Mouse (Mus musculus) splenic B cell, adult 2 months (primary cell): ENCODE results near the gene Pabpc4.

Experiments used
- DNase-seq: peaks from one replicate; pipeline ENCODE4 v3.0.0-alpha.2; 2011; ENCODE audit warnings: low read depth, low spot score
- H3K27me3 ChIP-seq: 2 replicates; pipeline ENCODE4 v1.6.1; 2012; ENCODE audit warnings: mild to moderate bottlenecking, low read length, moderate library complexity, mixed read lengths; ENCODE audit not compliant: control insufficient read depth, poor library complexity, insufficient read depth, severe bottlenecking
- H3K36me3 ChIP-seq: 2 replicates; pipeline ENCODE4 v1.6.1; 2012; ENCODE audit warnings: mild to moderate bottlenecking, low read length, moderate library complexity, mixed read lengths; ENCODE audit not compliant: control insufficient read depth, poor library complexity, insufficient read depth, severe bottlenecking

Pabpc4 gene

DNA sequence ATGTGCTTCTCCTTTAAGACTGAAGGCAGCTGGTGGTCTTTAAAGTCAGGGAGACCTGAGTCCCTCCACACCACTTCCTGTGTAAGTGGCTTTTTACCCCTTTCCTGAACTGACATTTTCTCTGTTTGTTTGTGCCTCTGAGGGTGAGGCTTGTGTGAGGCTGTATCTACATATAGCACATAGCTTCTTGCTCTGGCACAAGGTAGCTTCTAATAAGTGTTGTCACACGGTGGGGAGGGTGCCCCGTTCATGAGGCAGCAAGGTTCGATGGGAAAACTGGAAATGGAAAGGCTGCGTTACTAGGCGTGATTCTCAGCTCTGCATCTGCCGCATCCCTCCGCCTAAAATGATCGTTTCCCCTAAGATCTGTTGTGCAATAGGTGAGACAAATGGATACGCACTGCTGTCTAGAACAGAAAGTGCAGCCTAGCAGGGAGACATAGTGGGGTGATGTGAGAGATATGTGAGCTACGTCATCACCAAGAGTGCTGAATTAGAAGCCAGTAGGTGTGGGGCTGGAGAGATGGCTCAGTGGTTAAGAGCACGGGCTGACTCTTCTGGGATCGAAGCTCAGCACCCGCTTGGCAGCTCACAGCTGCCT is 25.6 kb upstream of the Pabpc4 start:
- Histone ChIP-seq H3K36me3 (no peaks in the 10 kb centered on the region), H3K27me3 (no peaks in the 10 kb centered on the region)
- DNase-seq: no peak

DNA sequence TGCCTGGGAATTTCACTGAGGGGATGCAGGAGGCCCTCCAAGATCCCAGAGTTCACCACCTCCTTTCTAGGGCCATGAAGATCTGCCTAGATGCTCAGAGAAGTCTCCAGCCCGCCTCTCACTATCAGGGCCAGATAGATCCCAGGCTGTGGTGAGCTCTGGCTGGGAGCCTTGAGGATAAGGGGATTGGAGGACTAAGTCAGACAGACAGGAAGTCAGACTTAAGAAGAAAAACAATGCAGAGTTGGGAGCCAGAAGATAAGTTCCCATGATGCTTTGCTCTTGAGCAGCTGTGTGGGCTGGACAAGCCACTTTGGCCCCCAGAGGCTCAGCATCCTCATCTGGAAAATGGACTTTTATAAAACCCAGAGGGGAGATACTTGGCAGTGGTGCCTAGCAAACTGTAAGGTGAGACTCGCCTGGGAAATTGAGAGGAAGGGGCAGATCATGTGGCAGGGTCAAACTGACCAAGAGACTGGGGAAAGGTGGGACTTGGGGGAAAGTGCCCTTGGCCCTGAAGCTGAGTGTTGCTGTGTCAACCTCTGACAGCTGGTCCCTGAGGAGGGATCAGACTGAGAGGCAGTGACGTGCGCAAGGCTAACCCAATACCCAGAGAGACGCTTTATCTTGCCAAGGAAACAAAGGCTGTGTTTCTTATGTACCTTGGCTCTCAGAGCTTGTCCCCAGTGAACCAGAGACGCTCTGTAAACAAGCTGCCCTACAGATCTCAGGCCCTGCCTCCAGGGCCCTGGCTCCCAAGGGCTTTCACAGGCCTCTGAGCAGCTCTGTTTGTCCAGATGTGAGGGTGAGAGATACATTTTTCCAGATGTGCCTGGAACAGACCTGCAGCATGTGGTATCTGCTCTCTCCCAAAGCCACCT is 24.5 kb upstream of the Pabpc4 start:
- H3K36me3 ChIP-seq: no peaks in the 10 kb centered on the region
- no peak for DNase-seq

DNA sequence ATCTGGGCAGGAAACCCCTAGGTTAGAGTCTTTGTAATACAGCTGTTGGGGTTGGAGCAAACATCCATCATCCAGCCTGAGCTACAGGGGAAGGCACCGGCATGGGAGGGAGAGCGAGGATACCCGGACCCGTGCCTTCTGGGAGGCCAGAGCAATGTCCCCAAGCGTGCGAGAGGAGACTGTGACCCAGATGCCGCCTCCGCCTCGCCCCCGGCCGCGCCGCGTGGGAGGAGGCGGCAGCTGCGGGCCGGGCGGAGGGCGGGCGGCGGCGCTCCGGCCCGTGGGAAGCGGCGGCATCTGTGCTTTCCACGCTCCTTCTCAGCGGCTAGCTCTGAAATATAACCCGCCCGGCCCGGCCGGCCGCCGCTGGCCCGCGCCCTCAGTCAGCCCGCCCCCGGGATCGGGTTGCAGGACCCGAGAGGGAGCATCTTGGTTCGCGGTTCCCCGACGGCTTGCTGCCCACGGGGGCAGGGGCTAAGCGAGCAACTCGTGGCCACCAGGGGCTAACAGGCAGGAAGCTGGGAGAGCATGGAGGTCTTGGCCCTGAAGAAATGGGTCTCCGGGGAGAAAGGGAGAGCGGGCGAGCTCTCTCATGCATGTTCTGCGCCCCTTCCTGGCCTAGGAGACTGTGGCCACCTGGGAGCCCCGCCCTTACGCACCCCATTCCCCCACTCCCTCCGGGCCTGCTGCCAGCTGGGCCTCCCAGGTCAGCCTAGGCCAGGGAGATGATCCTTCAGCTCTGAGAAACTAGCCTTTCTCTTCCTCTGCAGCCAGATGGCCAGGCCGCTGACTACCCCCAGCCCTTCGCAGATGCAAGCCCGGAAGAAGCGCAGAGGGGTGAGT is 22.6 kb upstream of the Pabpc4 start:
- H3K36me3 ChIP-seq: no peaks in the 10 kb centered on the region
- no peaks in the 10 kb centered on the region for H3K27me3 ChIP-seq
- no peak for DNase-seq

More for the DNA sequence above, 24.5 kb upstream of the Pabpc4 start:
- H3K27me3 ChIP-seq: no peaks in the 10 kb centered on the region

DNA sequence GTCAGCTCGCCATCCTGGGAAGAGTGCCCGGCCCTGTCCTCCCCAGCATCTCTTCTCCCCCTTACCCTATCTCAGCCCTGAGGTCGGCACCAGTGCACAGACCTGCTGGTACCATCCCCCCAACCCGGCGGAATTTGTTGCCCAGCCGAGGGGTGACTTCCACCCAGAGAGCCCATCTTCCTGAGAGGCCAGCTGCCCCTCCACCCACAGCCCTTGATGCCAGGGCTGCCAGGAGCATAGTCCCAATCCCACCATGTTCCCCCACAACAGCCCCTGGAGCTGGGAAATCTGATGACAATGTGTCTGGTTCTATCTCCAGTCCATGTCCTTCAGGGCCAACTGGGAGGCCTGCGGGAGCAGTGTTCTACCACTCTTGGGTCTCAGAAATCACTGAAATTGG is 15.9 kb upstream of the Pabpc4 start:
- DNase-seq: no peak
- Histone ChIP-seq H3K27me3 (no peaks in the 10 kb centered on the region), H3K36me3 (no peaks in the 10 kb centered on the region)

DNA sequence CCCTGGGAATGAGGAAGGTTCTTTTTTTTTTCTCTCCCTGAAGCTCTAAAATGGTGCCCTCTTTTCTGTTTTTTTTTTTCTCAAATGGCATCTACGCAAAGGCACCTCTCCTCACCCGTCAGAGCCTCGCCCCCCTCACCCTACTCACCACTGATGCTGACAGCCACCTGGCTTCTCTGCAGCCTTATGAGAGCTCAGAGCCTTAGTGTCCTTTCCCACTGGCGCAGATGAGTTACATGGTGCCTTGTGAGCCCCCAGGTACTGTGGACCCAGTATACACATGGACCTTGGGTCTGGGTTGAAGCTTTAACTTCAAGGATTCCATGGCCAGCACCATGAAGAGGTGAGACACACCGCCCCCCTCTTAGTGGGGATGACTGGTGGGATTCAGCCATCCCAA is 15.5 kb upstream of the Pabpc4 start:
- Histone ChIP-seq H3K27me3 (no peaks in the 10 kb centered on the region), H3K36me3 (no peaks in the 10 kb centered on the region)
- no peak for DNase-seq

DNA sequence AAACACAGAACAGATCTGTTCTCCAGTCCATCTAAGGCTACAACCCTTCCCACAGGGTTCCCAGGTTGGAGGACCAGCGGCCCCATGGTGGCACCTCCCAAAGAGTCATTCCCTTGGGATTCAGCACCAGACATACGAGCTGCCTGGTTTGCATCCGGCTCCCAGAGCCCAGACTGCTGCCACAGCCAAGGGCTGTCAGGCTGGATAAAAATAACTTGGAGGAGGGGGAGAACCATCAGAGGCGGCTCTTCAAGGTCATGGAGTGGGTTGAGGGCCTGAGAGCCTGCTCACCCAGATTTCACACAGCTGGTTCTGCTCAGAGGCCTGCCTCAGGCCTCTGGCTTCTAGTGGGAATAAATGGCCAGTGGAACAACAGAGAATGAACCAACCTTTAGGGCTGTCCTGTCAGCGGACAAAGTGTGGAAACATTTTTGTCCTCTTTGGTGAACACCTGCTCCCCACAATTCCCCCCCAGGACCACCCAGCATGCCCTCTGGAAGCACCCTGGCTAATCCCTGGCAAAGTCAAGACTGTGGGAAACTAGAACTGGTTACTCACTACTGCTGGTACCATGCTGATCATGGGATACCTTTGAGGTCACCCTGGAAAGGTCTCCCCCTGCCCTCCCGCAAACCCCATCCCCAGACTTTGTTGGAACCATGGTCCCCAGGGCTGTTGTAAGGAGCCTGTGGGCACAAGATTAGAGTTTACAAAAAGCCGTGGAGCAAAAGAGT is 14.8 kb upstream of the Pabpc4 start:
- no peaks in the 10 kb centered on the region for H3K27me3 ChIP-seq
- DNase-seq: no peak
- H3K36me3 ChIP-seq: no peaks in the 10 kb centered on the region

DNA sequence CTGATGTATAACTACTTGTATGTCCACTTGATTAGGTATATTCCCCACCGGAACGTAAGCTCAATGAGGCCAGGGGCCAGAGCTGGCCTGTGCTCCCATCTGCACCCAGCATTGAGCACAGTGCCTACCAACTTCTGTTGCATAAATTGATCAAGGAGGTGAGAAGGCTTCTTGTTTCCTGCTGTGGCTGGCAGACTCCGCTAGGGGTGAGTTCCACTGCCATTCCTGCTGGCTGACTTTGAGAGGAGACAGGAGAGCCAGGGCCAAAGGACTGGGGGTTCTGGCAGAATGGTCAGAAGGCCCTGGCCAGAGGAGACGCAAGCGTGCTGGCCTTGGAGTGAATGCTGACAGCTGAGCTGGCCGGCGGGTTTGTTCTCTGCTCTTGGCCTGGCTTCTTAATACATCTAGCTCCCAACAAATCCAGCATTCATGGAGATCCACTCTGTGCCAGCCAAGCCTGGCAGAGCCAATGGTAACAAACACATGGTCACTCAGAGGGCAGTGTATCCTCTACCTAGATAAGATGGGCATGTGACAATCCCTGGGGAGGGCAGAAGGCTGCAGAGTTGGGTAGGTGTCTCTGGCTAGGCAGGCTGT is 13.1 kb upstream of the Pabpc4 start:
- H3K36me3 ChIP-seq: no peaks in the 10 kb centered on the region
- DNase-seq: no peak
- H3K27me3 ChIP-seq: no peaks in the 10 kb centered on the region

DNA sequence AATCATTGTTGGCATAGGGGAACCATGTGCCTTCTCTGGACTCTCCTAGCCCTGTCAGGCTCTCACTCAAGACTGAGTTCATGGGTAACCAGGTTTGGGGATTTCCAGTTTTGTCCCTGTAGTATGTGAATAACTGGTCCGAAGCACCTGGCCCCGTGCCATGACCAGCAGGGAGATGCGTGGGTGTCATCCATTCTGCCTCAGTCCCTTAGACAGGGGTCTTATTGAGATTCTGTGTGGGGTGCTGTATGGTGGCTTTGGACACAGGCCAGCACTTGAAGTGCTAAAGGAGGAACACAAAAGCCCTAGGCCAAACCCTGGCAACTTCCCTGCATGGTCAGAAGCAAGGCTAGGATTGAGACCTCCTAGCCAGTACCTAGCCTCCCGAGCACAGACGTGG is 9.9 kb upstream of the Pabpc4 start:
- DNase-seq: no peak
- H3K27me3 ChIP-seq: no peaks in the 10 kb centered on the region
- no peaks in the 10 kb centered on the region for H3K36me3 ChIP-seq

DNA sequence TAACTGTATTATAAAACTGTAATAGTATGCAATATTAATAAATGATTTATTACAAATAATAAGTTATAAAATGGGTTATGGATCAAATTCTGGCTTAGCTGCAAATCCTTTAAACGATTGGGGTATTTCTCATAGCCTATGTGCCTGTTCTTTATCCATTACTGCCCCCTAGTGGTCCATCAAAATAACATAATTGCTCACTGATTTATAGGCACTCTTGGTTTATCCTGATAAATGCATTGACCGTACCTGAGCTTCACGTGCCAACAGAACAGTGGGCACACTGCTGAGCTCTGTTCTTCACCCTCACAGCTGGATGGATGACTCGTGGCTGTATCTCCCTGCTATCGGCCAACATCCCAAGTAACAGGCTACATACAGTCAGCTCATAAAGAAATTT is 7.5 kb upstream of the Pabpc4 start:
- no peaks in the 10 kb centered on the region for H3K36me3 ChIP-seq
- no peaks in the 10 kb centered on the region for H3K27me3 ChIP-seq
- peak; percentile 78 for DNase-seq

DNA sequence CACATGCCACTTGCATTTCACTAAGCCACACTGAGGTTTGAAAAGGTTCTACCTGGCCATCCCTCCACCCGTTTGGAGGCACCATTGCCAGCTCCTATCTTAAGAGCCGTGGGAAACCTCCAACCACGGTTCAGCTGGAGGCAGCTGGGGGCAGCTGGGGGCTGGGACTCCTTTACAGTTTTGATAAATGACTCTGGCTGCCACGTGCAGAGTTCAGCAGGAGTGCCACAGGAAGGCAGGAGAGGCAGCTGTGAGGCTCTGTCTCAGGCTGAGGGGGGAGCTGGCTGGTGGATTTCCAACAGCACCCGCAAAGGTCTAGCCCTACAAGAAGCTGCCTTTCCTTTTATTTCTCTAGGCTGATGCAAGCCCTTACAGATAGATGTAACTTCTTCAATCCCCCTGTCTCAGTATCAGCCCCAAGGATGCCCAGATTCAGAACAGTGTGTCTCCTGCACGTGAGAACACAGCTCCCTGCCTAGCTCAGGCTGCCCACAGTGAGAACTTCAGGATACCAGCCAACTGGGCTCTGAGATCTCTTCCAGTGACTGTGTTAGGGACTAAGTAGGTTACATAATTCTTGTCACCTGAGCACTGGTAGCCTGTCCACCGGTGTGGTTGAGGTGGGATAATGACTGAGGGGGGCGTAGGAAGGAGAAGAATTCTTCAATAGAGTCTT is 1.9 kb upstream of the Pabpc4 start:
- no peaks in the 10 kb centered on the region for H3K27me3 ChIP-seq
- H3K36me3 ChIP-seq: no peaks in the 10 kb centered on the region
- DNase-seq: no peak

DNA sequence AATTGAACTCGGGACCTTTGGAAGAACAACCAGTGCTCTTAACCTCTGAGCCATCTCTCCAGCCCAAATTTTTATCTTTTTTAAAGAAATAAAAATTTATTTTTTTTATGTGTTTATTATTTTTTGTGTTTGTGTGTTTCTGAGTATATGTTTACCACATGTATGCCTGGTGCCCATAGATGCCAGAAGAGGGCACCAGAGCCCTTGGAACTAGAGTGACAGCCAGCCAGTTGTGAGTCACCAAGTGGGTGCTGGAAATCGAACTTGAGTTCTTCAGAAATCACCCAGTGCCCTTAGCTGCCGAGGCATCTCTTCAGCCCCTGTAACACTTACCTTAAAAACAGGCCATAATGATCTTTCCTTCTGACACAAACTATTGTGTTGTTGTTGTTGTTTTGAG is 8.9 kb downstream of the Pabpc4 start:
- DNase-seq: no peak
- H3K27me3 ChIP-seq: no peaks in the 10 kb centered on the region

DNA sequence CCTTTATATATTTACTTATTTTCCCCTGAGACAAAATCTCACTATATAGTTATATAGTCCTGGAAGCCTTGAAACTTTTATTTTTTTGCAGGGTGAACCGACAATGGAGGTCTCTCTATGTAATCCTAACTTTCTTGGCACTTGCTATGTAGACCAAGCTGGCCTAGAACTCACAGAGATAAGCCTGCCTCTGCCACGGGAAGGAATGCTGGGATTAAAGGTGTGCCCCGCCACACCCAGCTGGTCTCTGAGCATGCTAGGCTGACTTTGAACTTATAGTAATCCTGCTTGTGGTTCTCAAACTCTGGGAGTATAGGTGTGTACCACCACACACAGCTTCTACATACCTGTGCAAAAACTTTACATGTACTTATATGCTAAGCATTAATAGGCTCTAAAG is 18.0 kb downstream of the Pabpc4 start:
- H3K27me3 ChIP-seq: no peaks in the 10 kb centered on the region
- DNase-seq: no peak
- H3K36me3 ChIP-seq: no peaks in the 10 kb centered on the region

More for the DNA sequence above, 8.9 kb downstream of the Pabpc4 start:
- H3K36me3 ChIP-seq: no peaks in the 10 kb centered on the region

DNA sequence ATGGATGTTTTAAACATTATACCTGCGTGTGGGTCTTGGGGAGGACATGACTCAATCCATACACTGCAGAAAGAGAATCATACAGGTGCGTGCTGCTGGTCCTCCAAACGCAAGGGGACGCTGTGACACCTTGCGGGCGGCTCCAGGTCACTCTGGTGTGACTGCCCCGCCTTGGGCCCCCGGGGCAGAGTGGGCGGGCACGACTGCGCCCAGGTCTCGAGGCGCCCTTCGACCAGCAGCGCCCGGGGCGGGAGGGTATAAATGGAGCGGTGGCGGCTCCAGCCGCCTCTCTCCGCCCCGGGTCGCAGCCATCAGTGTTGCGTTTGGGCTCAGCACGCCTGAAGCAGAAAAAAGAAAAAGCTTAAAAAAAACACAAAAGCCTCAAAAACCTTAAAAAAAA is 20.3 kb downstream of the Pabpc4 start:
- no peaks in the 10 kb centered on the region for H3K27me3 ChIP-seq
- 0 out of 2 replicates have a peak, but pooled peaks cover 2% of the 10 kb centered on the region for H3K36me3 ChIP-seq
- DNase-seq: peak; percentile 96
